Mouse (Mus musculus) erythroblast, embryonic 14.5 days (primary cell): ENCODE measurements around the gene Adap1.

Experiments
- GATA1 ChIP-seq: IDR thresholded peaks from 2 replicates; pipeline ENCODE4 v1.6.1; 2012; ENCODE audit warnings: low read length, inconsistent platforms, mixed read lengths
- TAL1 ChIP-seq: IDR thresholded peaks from 3 replicates; pipeline ENCODE4 v1.6.1; 2012; ENCODE audit warnings: low read length, inconsistent platforms, mixed read lengths

GRCm38 (mm10) chr5:139270806-139271521 lies 54.5 kb downstream of the Adap1 start:
- TF ChIP-seq GATA1 (no peak), TAL1 (no peak)
